Mouse (Mus musculus) hindbrain, embryonic 10.5 days (tissue): ENCODE measurements around the gene Arhgap8. TPM values are rescaled to one million over a fixed set of nuclear protein-coding genes. Genes with fewer than 3 reads are reported as not detected.
"Not testable (repeated sequence)": the region's sequence is repeated elsewhere in the genome, so short reads cannot be mapped to it uniquely, and the experiment has no call there.

Experiments
- DNase-seq: peaks from one replicate; pipeline ENCODE4 v3.0.0-alpha.2; 2017; ENCODE audit warnings: low spot score
- H3K27ac ChIP-seq: fragments of 300-500 bp; sonication (generic); 2 replicates; pipeline ENCODE4 v1.5.1; 2016; ENCODE audit warnings: mild to moderate bottlenecking, moderate library complexity
- H3K27me3 ChIP-seq: fragments of 300-500 bp; sonication (generic); 2 replicates; pipeline ENCODE4 v1.6.1; 2016; ENCODE audit warnings: mild to moderate bottlenecking; ENCODE audit not compliant: poor library complexity, insufficient read depth, severe bottlenecking
- H3K36me3 ChIP-seq: fragments of 300-500 bp; sonication (generic); 2 replicates; pipeline ENCODE4 v1.6.1; 2016; ENCODE audit warnings: mild to moderate bottlenecking, moderate library complexity
- H3K4me1 ChIP-seq: fragments of 300-500 bp; sonication (generic); replicated peaks from 2 replicates; pipeline ENCODE4 v1.6.1; 2016; ENCODE audit warnings: mild to moderate bottlenecking
- H3K4me3 ChIP-seq: fragments of 300-500 bp; sonication (generic); 2 replicates; pipeline ENCODE4 v1.5.1; 2016; ENCODE audit warnings: mild to moderate bottlenecking, moderate library complexity
- H3K9me3 ChIP-seq: fragments of 300-500 bp; sonication (generic); 2 replicates; pipeline ENCODE4 v1.6.1; 2016; ENCODE audit warnings: mild to moderate bottlenecking, moderate library complexity
- WGBS: fragments of 180-500 bp; shearing (Covaris S2); methylation state at CpG from one replicate; pipeline ENCODE4 v1.1.7; 2016; 5-methylcytosine and 5-hydroxymethylcytosine counted together
- polyA plus RNA-seq: library from polyadenylated mRNA; unstranded; fragments of >200 nt; fragmentation: Nextera tagmentation; extraction: Ambion mirVana; gene quantifications from 2 replicates; pipeline ENCODE4 v1.2.1, GENCODE M21; 2016

Gene Arhgap8
- polyA plus RNA-seq, 1 experiment from 2014 or later = 3.5 TPM

DNA sequence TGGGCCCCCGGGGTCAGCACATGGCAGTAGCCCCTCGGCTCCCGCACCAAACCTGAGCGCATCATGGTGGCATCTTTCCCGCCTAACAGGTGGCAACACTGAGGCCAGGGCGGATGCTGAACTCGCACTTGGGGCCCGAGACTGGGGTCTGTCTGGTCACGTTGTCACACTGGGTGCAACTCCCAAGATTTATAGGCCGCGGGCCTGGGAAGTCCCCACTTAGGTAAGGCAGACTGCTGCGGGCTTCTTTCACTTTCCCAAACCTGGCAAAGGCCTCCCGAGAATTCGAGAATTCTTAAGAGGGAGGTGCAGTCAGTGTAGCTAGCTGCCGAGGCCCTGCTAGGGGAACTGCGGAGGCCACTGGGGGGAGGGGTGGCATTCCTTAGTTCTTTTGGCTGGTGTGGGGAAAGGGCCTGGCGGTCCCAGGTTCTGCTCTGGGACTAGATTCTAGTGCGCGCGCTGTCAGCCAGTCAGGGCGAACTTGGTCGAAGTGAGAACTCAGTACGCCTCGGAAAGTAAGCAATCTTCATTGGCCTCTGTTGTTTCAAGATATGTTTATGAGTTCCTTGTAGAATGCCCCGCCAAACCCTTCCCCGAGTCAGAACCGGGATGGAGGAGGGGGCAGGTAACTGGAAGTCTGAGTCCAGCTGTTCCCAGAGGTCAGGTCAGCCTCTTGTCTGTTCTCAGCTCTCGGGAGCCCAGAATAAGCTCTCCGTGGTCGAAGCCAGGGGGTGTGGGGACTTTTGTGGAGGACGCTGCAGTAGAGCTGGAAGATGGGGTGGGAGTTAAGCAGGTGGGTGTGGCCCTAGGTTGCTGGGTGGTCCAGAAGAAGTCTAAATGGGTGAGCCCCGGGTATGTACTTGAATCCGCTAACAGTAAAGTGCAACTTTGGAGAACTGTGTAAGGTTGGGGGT is 696 bp downstream of the Arhgap8 start:
- no peaks in the 10 kb centered on the region for H3K9me3 ChIP-seq
- H3K27me3 ChIP-seq = peaks cover 43% of the 10 kb centered on the region
- 3% methylated on average over 33 of the region's 33 CpGs for WGBS
- H3K27ac ChIP-seq = peak overlapping the region; percentile 73
- DNase-seq = peak; percentile 51
- peak overlapping the region; percentile 47 for H3K4me3 ChIP-seq
- no peaks in the 10 kb centered on the region for H3K36me3 ChIP-seq
- H3K4me1 ChIP-seq = peaks cover 26% of the 10 kb centered on the region

DNA sequence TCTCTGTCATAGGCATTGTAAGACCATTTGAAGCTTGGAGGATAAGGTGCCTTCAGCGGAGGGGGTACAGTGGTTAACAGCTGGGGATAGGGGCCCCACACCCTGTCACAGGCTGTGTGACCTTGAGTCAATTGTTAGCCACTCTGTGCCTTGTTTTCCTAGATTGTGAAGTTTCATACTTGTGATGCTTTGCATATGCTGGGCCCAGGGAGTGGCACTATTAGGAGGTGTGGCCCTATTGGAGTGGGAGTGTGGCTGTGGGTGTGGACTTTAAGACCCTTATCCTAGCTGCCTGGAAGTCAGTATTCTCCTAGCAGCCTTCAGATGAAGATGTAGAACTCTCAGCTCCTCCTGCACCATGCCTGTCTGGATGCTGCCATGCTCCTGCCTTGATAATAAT is 3.8 kb downstream of the Arhgap8 start:
- H3K36me3 ChIP-seq, H3K9me3 ChIP-seq, DNase-seq, H3K4me3 ChIP-seq, H3K27ac ChIP-seq: not testable (repeated sequence)
- H3K27me3 ChIP-seq = peaks cover 36% of the 10 kb centered on the region
- H3K4me1 ChIP-seq = peaks cover 34% of the 10 kb centered on the region
- 92% methylated on average over 1 of the region's 1 CpGs for WGBS

DNA sequence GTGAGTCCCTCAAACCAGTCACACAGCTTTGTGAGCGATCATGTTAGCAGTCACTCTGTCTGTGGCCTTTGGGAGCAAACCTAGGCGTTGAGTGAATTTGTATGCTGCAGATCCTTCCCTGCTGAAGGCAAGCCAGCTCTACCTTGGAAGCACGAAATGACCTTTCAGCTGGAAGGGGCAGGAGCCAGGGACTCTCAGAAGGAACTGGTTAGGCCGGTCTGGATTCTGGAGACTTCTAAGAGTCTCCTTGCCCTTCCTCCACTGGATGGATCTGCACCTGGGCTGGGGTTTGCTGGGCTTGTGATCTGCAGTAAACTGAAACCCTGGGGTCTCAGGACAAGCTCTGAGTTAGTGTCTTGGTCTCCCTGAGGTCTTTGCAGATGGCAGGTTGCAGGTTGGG is 4.3 kb downstream of the Arhgap8 start:
- Histone ChIP-seq H3K9me3 (no peaks in the 10 kb centered on the region), H3K36me3 (no peaks in the 10 kb centered on the region), H3K4me1 (peaks cover 35% of the 10 kb centered on the region), H3K4me3 (no peak overlapping the region), H3K27ac (no peak overlapping the region), H3K27me3 (peaks cover 31% of the 10 kb centered on the region)
- 64% methylated on average over 4 of the region's 4 CpGs for WGBS
- no peak for DNase-seq

DNA sequence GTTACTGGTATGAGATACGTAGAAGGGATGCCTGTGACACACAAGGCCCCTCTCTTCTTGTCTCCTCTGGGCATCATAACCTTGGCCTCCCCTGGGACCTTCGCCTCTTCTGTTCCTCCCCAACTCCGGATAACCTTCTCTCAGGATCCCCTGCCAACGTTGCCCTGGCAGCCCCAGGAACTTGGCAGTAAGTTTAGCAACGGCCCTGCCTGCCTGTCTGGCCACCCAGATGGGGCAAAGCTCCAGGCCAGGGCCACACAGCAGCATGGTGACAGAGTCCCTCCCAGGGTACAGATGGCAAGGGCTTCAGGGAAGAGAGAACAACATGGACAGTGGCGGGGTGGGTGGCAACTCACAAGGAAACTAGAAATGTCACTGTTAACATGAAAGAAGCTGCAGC is 9.8 kb downstream of the Arhgap8 start:
- no peaks in the 10 kb centered on the region for H3K36me3 ChIP-seq
- no peak overlapping the region for H3K27ac ChIP-seq
- no peak for DNase-seq
- WGBS = 82% methylated on average over 6 of the region's 6 CpGs
- no peaks in the 10 kb centered on the region for H3K9me3 ChIP-seq
- no peak overlapping the region for H3K4me3 ChIP-seq
- no peaks in the 10 kb centered on the region for H3K27me3 ChIP-seq
- H3K4me1 ChIP-seq = peaks cover 28% of the 10 kb centered on the region

DNA sequence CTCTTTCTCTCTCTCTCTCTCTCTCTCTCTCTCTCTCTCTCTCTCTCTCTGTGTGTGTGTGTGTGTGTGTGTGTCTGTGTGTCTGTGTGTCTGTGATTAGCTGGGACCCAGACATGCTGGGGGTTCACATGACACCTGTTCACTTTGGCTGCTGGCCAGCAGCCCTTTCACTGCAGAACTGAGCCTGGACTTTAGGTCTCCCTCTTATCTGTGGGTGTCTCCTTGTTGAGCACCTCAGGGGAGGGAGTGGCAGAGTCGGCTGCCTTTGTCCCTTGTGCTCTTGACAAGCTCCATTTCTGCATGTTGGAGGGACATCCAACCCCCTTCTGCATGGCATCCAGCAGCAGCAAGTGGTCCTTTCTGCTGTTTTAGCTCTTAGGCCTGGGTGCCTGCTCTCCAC is 11.0 kb downstream of the Arhgap8 start:
- Histone ChIP-seq H3K36me3 (no peaks in the 10 kb centered on the region), H3K27me3 (no peaks in the 10 kb centered on the region), H3K9me3 (no peaks in the 10 kb centered on the region), H3K4me1 (peaks cover 28% of the 10 kb centered on the region), H3K27ac (no peak overlapping the region), H3K4me3 (no peak overlapping the region)
- no peak for DNase-seq
- 83% methylated on average over 1 of the region's 1 CpGs for WGBS

DNA sequence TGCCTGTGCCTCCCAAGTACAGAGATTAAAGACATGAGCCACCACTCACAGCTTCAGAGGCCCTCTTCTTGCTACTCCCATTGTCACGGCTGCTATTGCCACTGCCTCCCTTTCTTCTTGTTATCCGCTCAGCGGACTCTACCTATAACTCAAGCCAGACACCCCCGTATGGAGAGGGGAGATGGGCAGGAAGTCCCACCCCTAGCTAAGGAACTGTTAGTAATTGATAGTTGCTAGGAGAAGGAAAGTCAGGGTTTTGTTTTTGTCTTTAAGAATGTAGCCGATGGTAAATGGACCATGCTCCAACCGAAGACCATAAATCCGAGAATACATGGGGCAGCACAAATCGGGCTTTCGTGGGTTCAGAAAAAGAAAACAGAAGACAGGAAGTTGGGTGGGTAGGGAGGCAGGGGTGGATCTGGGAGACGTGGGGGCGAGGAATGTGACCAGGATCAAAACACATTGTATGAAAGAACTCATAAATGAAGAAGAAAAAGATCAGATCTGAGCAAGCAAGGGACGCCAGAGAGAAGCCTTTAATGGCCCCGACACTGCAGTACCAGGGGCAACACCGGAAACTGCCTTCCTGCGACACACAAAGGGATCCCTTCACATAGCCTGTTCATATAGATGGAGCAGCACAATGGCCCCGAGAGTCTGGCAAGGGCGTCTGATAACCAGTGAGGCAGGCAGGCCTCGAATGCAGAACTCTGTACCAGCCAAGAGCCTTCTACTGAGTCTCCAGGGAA is 12.0 kb downstream of the Arhgap8 start:
- Histone ChIP-seq H3K9me3 (no peaks in the 10 kb centered on the region), H3K4me3 (no peak overlapping the region), H3K27ac (peak overlapping the region; percentile 56; the same call in 1 of the 2 replicates), H3K27me3 (no peaks in the 10 kb centered on the region), H3K36me3 (no peaks in the 10 kb centered on the region), H3K4me1 (peaks cover 33% of the 10 kb centered on the region)
- 75% methylated on average over 18 of the region's 18 CpGs for WGBS
- no peak for DNase-seq

DNA sequence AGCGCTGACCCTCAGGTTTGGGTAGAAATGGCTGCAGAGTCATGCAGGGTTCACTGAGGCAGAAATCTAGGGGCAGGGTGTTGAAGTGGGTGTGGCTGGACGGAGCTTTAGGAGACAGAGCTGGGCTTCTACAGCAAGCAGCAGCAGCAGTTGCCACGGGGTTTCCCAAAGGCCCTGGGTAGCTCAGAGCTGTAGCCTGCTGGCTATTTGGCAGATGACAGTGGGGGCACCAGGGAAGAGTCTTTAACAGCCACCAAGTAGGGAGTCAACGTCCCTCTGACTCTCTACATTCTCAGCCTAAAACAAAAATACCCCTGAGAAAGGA is 12.5 kb downstream of the Arhgap8 start:
- Histone ChIP-seq H3K4me3 (no peak overlapping the region), H3K36me3 (no peaks in the 10 kb centered on the region), H3K27me3 (no peaks in the 10 kb centered on the region), H3K27ac (peak overlapping the region; percentile 56; the same call in 1 of the 2 replicates), H3K9me3 (no peaks in the 10 kb centered on the region), H3K4me1 (peaks cover 35% of the 10 kb centered on the region)
- no peak for DNase-seq
- 67% methylated on average over 4 of the region's 4 CpGs for WGBS

DNA sequence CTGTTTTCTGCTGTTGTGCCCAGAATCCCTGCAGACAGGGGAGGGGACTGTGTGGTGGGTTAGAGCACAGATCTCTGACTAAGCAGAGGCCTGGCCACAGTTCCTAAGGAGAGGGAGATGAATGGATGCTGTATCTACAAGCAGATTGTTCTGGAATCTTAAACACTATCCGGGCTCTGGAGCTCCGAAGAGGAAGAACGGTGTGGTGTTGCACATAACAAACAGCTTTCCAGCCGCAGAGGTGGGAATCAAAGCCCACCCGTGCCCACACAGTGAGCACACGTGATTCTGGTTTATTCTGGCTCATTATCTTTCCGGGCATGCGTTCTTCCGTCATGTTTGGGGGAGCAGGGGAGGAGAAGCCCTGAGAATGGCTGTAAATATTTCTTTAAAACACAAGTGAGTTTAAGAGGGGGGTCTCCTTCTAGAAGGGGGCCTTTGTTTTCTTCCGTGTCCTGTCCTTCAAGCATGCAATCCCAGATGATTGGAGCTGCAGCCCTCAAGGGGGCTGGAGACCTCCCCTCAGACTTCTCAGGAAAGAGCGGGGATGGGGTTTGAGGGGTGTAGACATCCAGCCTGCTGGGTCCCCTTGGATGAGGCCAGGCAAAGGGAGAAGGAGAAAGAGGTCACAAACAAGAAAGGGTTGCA is 16.6 kb downstream of the Arhgap8 start:
- H3K4me1 ChIP-seq = peaks cover 18% of the 10 kb centered on the region
- 0 out of 2 replicates have a peak overlapping the region, but pooled peaks have one; percentile 45 for H3K27ac ChIP-seq
- no peak overlapping the region for H3K4me3 ChIP-seq
- WGBS = 74% methylated on average over 11 of the region's 11 CpGs
- no peaks in the 10 kb centered on the region for H3K27me3 ChIP-seq
- no peak for DNase-seq
- no peaks in the 10 kb centered on the region for H3K36me3 ChIP-seq
- H3K9me3 ChIP-seq = 0 out of 2 replicates have a peak, but pooled peaks cover 5% of the 10 kb centered on the region

DNA sequence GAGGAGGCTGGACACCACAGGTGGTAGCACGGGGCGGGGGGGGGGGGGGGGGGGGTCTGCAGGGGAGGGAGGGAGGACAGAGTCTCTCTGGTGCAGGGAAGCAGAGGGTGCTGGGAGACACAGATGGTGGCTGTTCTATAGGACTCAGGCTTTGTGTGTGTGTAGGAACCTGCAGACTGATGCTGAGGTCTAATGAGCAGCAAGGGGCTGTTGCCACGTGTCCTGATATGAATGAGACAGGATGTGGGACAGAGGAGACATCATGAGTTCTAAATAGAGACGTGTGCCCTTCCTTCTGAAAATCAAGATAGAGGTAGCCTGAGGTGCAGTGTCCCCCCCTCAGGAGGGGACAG is 17.1 kb downstream of the Arhgap8 start:
- Histone ChIP-seq H3K27ac (no peak overlapping the region), H3K9me3 (0 out of 2 replicates have a peak, but pooled peaks cover 5% of the 10 kb centered on the region), H3K27me3 (no peaks in the 10 kb centered on the region), H3K4me1 (peaks cover 13% of the 10 kb centered on the region), H3K4me3 (no peak overlapping the region), H3K36me3 (no peaks in the 10 kb centered on the region)
- no peak for DNase-seq
- 59% methylated on average over 2 of the region's 4 CpGs for WGBS

DNA sequence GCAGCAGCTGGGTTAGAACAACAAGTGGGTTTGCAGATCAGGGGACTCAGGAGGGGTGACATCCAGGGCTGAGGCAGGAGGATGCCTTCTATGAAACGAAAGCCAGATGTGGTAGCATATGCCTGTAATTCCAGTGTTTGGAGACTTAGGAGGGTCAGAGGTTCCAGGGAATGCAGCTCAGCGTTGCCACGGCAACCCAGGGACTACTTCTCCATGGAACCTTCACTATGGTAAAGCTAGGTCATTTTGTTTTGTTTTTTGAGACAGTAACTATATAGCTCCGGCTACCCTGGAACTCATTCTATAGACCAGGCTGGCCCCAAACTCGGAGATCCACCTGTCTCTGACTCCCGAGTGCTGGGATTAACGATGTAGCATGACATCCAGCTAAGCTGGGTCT is 18.4 kb downstream of the Arhgap8 start:
- Histone ChIP-seq H3K27ac (no peak overlapping the region), H3K36me3 (no peaks in the 10 kb centered on the region), H3K4me3 (no peak overlapping the region), H3K9me3 (0 out of 2 replicates have a peak, but pooled peaks cover 5% of the 10 kb centered on the region), H3K27me3 (no peaks in the 10 kb centered on the region), H3K4me1 (peaks cover 10% of the 10 kb centered on the region)
- WGBS = 92% methylated on average over 7 of the region's 7 CpGs
- no peak for DNase-seq

DNA sequence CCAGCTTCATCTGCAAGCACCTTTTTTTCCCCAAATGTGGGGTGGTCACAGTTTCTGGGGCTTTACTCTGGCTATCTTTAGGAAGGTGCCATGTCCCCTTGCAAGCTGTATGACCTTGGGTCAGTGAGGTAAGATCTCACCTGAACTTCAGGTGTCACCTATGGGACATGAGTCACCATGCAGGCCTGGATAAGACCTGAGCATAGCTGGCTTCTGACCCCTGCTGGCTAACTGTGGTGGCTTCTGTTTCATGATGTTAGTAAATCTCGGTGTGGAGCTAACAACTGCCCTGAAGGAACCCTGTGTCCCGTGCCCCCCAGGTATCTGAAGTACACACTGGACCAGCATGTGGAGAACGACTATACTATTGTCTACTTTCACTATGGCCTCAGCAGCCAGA is 21.7 kb downstream of the Arhgap8 start:
- H3K4me1 ChIP-seq = peaks cover 24% of the 10 kb centered on the region
- DNase-seq = no peak
- no peaks in the 10 kb centered on the region for H3K36me3 ChIP-seq
- H3K9me3 ChIP-seq = 0 out of 2 replicates have a peak, but pooled peaks cover 5% of the 10 kb centered on the region
- H3K27ac ChIP-seq = no peak overlapping the region
- H3K27me3 ChIP-seq = no peaks in the 10 kb centered on the region
- no peak overlapping the region for H3K4me3 ChIP-seq
- 79% methylated on average over 3 of the region's 3 CpGs for WGBS

DNA sequence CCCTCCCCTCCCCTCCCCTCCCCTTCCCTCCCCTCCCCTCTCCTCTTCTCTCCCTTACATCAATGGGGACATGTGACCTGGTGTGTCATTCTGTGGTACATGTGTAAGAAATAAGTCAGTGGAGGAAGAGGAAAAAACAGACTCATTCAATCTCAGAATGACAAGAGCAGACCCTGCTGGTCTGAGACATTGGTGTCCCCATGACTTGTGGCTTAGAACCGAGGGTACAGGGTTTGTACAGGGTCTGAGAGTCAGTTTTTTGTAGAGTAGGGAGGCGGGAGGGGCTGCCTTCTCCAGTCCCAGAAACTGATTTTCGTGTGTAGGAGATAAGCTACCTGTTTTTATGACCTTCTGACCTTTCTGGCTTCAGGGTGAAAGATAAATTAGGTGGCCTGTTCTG is 23.5 kb downstream of the Arhgap8 start:
- no peaks in the 10 kb centered on the region for H3K36me3 ChIP-seq
- WGBS = 27% methylated on average over 3 of the region's 3 CpGs
- no peak overlapping the region for H3K4me3 ChIP-seq
- no peak overlapping the region for H3K27ac ChIP-seq
- H3K9me3 ChIP-seq = 0 out of 2 replicates have a peak, but pooled peaks cover 5% of the 10 kb centered on the region
- no peaks in the 10 kb centered on the region for H3K27me3 ChIP-seq
- peaks cover 18% of the 10 kb centered on the region for H3K4me1 ChIP-seq
- DNase-seq = no peak

DNA sequence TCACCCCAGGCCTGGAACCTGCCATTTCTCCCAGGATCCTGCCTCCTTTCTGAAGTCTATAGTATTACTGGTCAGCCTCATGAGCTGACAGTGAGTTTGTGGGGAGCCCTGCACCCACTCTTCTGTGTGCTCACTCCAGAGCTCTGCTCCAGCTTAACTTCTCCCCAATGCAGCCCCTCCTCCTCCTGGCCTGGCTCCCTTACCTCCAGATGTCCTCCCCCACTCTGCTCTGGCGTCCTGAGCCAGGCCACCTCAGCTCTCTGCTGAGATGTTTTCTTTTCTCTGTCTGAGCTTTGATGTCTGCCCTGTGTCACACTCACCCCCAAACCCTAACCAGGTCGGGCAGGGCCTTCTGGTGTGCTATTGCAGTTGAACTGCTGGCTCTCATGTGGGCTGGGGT is 24.5 kb downstream of the Arhgap8 start:
- Histone ChIP-seq H3K9me3 (0 out of 2 replicates have a peak, but pooled peaks cover 5% of the 10 kb centered on the region), H3K27ac (no peak overlapping the region), H3K27me3 (no peaks in the 10 kb centered on the region), H3K36me3 (no peaks in the 10 kb centered on the region), H3K4me1 (peaks cover 18% of the 10 kb centered on the region), H3K4me3 (no peak overlapping the region)
- DNase-seq = no peak
- WGBS = 17% methylated on average over 2 of the region's 2 CpGs
